Mouse (Mus musculus) lung, postnatal 36 days (tissue): ENCODE results near the gene Nxph4.

Experiments
- DNase-seq: peaks from one replicate; pipeline ENCODE4 v3.0.0; 2022; ENCODE audit warnings: mixed read lengths

The Nxph4 gene

DNA sequence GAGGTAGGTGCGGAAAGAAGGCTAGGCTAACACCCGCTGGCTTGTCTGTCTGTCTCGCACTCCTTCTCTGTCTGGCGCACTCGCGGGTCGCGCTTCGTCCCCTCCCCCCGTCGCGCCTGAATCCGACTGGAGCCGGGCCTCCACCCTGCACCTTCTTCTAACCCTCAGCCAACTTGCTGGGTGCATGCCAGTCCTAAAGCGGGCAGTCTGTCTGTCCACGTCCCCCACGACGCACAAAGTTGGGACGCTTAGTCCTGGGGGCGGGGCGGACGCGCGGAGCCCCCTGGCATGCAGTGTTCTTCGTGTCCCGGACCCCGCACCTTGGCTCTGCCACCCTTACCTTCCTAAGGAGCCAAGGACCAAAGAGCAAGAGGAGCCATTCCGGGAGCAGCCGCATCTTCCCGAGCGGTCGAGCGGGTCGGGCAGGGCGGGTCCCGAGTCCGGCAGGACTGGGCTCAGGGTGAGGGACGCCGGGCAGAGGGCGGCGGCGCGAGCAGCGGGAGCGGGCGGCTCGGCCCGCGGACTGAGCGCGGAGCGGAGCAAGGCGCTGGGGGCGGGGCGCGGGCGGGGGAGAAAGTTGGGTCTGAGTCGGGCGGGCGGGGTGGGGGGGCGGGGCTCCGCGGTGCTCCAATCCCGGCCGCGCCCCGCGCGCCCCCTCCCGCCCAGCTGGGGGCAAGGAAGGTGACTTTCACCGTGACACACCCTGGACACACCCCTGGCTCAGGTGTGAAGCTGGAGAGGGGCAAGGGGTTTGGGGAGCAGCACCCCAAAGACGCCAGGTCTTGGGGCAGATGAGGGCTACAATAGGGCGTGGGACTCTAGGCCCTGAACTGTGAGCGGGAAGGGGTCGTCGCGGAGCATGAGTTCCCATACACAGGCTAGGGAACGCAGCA is at the start of gene Nxph4:
TSS of gene Nxph4 (minus strand) at position 524 of the 893 bp plus-strand sequence.
- DNase-seq: peak; percentile 21

DNA sequence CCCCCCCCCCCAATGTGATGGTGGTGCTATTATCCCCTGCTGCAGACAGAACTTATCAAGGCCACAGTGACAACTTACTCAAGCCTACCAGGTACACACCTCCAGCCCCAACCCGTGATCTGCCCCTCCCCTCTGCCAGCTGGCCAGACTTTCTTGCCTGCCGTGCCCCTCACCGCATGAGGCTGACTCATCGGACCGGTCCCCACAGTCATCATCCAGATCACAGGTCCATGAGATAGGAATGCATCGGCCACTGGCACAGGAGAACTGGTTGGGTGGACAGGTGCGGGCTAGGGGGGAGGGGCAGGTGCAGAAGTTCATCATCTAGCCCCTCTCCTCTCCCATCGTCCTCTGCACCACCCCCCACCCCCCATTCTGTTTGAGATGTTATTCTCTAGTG is 49.3 kb upstream of the Nxph4 start:
- DNase-seq: no peak

DNA sequence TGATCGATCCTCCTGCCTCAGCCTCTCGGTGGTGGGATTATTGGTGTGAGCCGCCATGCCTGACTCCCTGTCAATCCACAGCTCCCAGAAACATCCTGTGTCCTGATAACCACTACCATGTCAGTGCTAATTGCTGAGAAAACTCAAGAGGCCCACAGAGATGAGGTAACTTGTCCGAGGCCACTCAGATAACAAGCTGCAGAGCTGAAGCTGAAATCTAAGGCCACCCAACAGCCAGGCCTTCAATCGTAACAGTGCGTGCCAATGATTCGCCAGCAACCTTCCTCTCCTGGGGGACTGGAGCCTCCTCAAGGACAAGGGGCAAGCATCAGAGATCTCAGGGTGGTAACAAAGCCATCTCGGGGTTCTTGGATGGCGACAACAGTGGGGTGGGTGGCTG is 46.9 kb upstream of the Nxph4 start:
- DNase-seq: no peak

DNA sequence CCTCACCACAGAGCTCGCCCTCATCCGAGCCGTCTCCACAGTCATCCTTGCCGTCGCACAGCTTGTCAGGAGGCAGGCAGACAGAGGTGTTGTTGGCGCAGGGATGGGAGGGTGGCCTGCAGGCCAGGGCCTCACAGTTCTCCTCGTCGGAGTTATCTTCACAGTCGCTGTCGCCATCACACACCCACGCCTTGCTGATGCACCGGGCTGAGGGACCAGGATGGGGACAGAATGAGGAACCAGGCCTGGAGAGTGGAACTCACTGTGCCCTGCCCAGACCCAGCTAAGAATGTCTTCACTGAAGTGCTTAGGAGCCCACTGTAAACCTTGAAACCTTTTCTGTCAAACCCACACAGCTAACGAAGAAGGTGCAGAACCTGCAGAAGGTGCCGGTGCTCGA is 43.6 kb upstream of the Nxph4 start:
- DNase-seq: peak; percentile 65

DNA sequence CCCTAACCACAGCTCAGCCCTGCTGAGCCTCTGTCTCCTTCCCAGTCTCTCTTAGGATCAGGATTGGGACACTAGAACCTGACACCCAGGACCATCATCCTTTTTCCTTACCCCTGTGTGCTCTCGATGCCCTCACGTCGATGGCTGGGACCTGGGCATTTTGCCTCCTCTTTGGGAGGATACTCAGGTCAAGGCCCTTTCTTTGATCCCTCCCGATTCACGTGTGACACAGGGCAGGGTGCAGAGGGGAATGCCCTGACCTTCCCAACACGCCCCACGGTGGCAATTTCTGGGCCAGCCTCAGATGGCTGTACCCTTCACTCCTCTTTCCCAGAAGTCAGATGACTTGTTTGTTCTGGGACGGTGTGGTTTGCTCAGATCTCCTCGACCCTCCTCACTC is 42.8 kb upstream of the Nxph4 start:
- DNase-seq: no peak

DNA sequence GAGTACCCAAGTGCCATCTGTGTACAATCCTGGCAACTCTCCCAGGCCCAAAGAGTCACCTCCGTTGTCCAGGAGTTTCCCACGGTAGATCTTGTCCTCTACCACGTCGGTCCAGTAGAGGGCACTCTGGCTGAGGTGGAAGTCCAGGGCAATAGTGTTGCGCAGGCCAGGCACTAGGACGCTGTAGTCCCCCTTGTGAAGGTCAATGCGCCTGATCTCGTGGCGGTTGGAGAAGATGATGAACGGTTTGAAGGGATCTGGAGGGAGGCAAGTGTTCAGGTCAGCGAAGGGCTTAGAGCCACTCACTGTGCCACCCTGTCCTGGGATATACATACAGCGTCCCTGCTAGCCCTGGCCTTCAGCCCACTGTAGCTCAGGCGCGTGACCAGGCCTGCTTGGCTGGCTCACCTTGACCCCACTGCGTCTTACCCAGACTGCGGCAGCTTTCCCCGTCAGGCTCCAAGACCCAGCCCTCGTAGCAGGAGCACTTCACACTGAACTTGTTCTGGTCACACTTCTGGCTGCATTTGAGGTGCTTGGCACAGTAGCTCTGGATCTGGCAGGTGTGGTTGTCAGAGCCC is 42.1 kb upstream of the Nxph4 start:
- peak; percentile 85 for DNase-seq

DNA sequence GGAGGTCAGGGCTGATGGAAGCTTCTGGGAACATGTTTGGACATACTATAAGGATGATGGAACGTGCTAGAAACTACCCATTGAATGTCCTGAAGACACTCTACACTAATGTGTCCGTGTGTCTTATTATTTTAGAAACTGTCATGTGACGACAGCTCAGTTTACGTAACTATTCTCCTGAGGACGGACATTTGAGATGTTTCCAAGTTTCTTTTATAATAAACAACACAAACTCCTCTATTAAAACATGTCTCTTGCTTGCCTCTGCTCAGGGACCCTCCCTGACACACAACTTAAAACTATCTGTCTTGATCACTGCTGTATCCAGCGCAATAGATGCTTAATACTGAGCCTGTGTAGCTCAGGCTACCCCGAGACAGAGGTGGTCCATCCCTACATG is 41.4 kb upstream of the Nxph4 start:
- DNase-seq: no peak

DNA sequence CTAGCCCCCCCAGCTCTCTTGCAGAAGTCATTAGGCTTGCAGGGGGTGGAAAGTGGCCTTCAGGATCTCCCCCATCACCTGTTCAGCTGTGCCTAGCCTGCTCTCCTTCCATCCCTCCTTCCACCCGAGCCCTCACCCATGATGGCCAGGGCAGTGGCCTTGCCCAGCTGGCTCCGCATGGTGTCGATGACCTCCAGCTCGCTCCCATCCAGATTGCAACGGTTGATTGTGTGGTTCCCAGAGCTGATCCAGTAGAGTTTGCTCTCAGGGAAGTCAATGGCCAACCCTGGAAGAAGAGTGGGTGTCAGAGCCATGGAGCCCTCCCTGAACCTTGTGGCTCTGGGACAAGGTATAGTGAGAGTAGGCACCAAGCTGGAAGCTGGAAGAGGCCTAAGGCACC is 37.9 kb upstream of the Nxph4 start:
- no peak for DNase-seq

DNA sequence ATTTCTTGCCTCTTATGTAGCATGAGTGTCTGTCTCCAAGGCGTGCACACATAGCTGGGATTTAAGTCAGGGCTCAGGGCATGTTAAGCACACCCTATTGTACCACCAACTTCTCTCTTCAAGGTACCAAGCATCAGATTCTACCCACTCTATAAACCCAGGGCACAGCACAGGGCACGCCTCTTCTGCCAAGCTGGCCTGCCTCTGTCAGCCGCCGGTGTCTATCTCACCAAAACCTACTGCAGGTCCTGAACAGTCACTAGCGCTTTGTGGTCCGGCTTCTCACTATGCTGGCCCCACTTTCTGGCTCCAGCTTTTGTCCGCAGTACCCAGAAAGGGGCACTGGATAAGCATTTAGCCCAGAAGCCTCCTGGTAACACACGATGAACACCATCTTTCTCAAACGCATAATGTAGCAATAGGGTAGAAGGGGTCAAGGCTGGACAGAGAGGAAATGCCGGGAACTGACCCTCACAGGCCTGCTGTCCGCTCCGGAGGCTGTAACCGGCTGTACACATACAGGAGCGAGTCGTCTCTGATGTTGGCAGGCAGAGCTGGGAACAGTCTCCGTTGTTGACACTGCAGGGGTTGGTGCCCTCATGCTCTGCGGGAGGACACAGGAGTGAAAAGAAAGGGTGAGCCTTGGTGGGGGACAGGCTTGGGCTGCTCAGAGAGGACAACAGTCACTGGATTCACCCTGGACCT is 36.7 kb upstream of the Nxph4 start:
- DNase-seq: peak; percentile 34

DNA sequence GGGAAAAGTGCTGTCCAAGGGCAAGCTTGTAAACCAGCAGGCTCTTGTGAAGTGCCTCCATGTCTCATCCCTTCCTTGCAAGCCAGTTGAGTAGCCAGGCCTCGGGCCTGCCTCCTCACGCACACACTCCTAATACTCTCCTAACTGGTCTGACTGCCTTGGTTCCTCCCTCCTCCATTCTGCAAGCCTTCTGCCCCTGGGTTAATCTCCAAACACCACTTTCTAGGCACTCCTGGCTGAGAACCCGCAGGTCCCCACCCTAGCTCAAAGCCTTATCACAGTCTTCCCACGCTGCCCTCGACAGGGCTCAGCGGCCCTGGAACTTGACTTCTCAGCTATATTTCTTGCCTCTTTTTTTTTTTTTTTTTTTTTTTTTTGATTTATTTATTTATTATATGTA is 36.0 kb upstream of the Nxph4 start:
- peak; percentile 34 for DNase-seq

DNA sequence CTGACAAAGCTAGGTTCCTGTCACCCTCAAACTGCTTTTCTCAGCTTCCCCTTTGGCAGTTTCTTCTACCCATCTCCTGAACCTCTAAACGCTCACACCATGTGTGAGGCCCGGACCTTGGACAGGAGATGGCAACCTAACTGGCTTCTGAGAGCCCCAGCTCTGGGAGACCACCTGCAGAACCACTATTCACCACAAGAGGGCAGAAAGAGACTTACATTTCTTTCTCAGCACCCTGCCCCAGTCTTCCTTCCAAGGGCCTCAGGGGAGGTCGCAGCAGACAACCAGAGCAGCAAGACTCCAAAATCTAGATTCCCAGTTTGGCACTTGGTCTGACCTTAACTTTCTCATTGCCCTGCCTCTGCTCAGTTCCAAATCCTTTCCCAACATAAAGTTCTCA is 35.1 kb upstream of the Nxph4 start:
- peak; percentile 90 for DNase-seq

DNA sequence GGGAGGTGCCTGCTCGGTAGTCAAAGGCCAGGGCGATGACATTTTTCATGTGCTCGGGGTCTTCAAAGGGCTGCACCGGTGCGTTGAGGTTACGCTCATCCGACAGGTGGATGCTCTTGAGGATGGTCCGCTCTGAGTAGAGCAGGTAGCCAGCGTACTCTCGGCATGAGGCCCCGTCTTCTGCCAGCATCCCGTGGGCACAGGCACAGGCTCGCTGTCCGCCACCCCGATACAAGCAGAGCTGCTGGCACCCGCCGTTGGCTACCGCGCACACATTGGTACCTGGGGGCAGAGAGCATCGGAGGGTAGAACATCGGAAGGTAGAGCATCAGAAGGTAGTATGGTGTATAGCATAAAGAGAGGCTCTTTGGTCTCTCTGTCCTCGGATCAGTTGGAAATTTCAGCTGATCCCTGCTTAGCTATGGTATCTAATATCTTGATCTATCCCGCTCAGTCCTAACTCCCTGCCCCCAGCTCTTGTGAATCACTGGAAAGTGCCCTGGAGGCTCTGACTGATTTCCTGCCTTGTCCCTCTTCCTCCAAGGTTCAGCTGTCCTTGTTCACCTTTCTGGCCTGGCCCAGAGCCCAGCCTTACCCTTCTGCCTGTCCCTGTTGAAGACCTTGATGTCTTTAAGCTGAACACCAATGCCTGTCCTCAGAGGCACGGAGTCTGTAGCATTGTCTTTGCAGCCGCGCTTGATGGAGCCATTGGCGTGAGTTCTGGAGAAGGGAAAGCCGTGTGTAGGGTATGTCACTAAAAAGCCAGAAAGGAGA is 32.4 kb upstream of the Nxph4 start:
- no peak for DNase-seq

DNA sequence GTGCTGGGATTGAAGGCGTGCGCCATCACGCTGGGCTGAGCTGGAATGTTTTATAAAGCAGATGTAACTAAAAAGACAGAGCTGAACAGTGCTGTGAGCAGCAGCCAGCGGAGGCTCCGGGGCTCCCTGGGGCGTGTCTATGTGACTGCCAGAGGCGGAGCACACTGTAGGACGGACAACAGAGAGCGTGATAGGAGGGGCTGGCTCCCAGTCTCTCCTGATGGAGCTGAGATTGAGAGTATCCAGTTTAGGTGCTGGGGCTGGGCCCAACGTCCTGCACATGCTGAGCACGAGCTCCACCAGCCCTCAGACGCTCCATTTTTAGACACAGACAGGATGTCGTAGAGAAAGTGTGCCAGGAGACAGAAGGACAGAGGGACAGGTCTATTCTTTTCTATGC is 29.9 kb upstream of the Nxph4 start:
- DNase-seq: peak; percentile 33

DNA sequence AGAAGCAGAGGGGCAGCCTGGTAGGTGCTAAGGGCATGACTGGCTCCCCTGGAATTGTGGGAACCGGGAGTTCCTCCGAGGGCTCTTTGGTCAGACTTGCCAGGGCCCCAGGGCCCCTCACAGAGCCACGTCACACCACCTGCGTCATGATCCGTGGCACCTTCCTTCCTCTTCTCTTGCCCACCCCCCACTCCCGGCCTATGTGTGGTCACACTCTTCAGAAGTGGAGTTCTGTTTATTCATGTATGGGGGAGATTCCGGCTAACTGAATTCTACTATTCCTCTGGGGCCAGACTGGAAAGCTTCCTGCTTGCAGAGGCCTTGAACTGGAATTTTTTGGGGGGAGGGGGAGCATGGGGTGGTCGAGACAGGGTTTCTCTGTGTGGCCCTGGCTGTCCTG is 29.5 kb upstream of the Nxph4 start:
- peak; percentile 11 for DNase-seq

DNA sequence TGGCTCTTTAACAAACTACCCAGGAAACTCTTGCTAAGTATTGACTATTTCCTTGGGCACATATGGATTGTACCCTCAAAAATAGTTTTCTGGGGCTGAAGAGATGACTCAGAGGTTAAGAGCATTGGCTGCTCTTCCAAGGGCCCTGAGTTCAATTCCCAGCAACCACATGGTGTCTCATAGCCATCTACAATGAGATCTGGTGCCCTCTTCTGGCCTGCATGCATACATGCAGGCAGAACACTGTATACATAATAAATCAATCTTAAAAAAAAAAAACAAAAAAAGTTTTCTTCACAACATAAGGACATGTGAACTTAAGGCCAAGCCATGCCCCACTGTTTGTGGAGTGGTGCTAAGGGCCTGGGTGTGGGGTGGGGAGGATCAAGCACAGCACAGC is 26.8 kb upstream of the Nxph4 start:
- no peak for DNase-seq

DNA sequence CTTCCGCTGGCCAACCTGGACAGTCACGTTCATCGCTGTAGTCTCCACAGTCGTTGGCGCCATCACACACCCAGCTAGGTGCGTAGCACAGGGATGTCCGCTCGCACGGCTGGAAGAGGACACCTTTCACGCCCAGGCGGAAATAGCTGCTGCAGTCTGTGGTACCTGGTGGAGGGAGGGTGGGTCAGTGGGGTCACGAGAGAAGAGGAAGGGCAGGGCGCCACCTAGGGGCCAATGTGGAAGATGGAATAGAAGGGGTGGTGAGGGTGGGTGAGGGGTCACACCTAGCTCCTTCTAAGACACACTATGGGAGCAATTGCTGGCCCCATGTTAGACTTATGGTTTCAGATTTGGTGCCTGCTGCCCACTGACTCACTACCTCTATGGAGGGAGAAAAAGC is 23.0 kb upstream of the Nxph4 start:
- DNase-seq: no peak

DNA sequence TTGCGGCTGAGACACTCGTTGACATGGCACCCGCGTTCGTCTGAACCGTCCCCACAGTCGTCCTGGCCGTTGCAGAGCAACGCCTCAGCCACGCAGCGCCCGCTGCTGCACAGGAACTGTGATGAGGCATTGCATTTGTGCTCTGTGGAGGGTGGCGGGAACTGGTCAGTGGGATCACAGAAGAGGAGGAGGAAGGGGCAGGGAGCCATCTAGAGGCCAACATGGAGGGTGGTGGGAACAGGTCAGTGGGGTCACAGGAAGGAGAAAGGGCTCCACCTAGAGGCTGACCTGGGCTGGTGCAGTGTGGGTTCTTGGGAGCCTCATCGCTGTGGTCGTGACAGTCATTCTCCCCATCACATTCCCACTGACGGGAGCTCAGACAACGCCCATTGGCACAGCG is 21.3 kb upstream of the Nxph4 start:
- DNase-seq: peak; percentile 22

DNA sequence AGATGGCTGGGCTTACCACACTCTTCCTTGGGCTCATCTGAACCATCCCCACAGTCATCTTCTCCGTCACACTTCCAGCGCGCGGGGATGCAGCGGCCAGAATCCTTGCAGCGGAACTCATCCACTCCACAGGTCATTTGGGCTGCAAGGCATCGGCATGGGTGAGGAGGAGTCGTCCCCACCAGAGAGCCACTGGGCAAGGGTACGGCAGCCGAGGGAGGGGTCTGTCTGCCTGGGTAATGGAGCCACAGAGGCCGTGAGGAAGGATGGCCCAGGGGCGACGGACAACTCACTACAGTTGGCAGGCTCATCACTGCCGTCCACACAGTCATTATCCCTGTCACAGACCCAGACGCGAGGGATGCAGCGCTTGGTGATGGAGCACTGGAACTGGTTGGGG is 15.5 kb upstream of the Nxph4 start:
- DNase-seq: no peak

DNA sequence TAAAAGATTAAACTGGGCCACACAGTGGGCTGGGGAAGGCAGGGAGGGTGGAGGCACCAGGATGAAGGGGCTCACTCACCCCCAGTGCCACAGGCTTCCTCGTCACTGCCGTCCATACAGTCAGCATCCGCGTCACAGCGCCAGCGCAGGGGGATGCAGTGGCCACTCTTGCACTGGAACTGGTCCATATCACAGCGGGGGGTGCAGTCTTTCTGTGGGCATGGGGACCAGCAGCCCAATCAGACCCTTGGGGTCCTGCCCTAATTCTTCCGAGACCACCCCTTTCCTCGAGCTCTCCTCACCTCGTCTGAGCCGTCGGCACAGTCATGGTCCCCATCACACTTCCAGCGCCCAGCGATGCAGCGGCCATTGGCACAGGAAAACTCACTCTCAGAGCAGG is 13.9 kb upstream of the Nxph4 start:
- no peak for DNase-seq

DNA sequence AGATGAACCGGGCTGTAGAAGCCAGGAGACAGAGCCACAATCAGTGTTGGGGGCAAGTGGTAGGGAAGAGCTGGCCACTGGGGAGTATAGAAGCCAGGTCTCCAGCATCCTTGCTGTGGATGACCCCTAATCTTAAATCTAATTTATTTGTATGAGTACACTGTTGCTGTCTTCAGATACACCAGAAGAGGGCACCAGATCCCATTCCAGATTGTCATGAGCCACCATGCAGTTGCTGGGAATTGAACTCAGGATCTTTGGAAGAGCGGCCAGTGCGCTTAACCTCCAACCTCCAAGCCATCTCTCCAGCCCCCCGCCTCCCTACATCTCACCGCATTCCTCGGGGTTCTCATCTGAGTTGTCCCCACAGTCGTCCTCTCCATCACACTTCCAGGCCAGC is 12.1 kb upstream of the Nxph4 start:
- no peak for DNase-seq

DNA sequence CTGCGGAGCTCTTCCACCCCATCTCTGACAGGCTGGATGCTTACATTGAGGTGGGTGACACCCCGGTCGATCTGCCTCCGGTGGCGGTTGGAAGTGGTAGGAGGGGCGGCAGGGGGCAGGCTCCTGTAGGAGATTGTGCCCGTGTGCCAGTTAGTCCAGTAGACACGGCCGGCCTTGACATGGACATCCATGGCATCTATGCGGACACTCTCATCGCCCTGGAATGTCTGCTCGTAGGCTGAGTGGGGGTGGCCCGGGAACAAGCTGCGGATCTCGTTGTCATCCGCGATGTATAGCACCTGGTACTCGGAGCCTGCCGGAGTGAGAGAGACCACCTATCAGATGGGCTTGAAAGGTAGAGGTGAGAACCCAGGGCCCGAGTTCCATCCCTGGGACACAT is 10.0 kb upstream of the Nxph4 start:
- no peak for DNase-seq

DNA sequence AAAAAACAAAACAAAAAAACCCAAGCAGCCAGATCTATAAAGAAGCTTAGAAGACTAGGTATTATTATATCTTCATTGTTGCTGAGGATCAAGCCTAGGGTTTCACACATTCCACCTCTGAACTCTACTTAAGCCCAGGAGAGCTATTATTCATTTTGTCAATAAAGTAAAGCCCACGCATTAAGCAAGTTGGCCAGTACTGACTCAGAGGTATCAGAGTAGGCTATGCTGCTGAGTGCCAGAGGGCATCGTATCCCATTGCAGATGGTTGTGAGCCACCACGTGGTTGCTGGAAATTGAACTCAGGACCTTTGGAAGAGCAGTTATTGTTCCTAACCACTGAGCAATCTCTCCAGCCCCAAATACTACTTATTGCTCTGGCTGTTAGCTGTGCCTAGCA is 9.6 kb upstream of the Nxph4 start:
- no peak for DNase-seq

DNA sequence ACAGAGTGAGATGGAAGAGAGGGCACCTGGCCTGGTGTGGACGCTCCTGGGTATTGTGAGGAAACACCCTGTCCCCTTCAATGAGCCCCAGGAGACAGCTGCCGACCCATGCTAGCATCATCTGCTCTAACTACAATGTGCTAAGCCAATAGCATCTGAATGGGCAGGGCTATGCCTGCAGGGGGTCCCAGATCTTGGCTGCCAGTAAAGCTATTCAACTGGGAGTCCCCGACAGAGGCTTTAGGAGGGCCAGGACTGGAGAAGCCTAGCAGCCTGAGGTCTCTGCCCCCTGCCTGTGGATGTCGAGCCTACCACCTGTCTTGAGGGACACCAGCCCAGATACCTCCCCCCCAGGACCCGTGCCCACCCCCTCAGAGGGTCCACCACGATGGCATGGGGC is 8.4 kb upstream of the Nxph4 start:
- no peak for DNase-seq
